Mouse (Mus musculus): Measurements from ENCODE around the gene Hist1h3b.
"Not testable (repeated sequence)": the region's sequence is repeated elsewhere in the genome, so short reads cannot be mapped to it uniquely, and the experiment has no call there.

The Hist1h3b gene

DNA sequence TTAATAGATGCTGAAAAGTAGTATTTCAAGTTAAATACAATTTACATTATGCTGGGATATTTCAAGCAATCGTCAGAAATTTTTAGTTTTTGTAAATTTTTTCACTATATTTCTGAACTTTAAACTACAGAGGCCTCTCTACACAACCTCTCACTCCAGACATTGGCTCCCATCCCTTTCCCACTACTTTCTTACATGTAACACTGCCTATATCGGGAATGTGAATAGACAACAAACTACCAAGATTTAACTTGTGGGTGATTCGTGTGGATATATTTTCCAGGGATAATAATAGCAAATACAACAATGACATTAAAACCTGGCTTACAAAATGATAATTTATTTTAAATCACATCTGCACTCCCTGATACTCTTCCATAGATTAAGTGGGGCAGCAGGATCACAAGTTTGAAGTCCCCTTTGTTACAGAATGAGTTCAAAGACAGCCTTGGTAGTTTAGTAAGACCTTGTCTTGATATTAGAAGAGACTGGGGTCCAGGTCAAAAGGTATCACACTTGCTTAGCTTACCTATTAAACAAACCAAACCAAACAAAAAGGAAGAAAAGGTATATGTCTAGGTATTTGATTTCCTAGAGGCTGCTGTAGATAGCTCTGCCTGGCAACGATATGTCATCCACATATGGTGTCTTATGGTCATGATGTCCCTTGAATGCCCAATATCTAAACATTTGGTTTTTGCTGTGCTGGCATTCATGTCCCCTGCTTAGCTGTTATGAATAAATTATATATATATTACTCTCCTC lies 1.4 kb downstream of the Hist1h3b start:
- DNase-seq (ENCODE audit: low spot score in 2 of 2), result no peak

DNA sequence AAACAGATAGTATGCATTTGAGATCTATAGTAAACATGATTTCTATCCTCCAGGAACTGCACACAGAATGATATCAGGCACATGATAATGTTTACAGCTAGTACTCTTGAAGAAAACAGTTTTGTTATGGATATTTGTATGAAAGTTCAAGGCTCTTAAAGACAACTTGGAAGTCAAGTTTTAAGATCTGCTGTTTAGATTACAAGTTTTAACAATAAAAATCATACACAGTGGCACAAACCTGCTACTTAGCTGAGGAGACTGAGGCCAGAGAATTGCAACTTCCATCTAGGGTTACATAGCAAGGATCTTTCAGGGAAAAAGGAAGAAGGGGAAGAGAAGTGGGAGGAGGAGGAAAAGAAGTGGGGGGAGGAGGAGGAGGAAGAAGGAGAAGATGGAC lies 2.9 kb downstream of the Hist1h3b start:
- DNase-seq (ENCODE audit: low spot score in 2 of 2), result no peak

DNA sequence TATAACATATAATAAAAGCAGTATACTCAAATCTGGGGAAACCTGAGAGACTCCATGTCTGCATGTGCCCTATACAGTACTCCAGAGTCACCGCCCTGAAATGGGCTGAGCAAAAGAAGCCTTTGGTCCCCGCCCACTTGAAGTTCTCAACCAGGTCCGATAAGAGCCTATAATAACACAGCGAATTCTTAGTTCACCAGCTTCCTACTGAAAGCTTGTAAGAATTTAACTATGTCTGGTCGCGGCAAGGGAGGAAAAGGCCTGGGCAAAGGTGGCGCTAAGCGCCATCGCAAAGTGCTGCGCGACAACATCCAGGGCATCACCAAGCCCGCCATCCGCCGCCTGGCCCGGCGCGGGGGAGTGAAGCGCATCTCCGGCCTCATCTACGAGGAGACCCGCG lies 4.7 kb downstream of the Hist1h3b start, which contains the start of gene Hist1h4b:
Gene Hist1h4b (plus strand): TSS at position 224 of the 400 bp plus-strand sequence.
- peak; percentile 83 to 86 for DNase-seq (ENCODE audit: low spot score in 2 of 2)

DNA sequence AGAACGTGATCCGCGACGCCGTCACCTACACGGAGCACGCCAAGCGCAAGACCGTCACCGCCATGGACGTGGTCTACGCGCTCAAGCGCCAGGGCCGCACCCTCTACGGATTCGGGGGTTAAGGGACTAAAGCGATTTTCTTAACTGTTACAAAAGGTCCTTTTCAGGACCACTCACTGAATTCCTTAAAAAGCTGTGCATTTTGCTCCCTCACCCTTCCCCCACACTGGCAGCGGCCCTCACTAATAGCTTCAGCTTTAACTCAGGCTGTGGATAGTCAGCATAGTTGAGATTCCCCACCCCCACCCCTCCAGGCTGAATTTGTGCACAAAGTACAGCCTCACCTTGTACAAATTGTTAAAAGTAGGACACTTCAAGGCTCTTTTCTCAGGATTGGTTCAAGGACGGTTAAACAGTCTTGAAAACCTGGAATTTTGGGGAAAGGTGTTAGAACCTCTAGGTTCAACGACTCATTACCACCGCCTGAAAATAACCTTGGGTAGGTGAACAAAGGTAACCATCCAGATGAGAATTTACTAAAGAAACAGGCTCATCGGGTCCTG lies 5.2 kb downstream of the Hist1h3b start:
- DNase-seq (ENCODE audit: low spot score in 2 of 2), result no peak

DNA sequence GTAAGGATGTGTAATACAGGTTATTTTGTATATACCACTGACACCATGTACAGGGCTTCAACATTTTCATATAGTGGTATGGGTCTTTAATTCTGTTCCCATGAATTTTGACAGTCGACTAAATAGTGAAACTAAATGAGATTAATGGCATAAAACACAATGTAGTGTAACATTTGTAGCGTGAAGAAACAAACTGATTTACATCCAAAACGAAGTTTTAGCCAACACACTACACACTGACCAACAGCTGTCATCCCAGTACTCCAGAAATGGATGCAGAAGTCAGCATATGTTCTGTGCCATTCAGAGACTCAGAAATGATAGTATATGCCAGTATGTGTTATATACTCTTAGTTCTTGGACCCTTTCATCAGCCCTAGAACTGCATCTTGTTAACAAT lies 5.9 kb downstream of the Hist1h3b start:
- no peak for DNase-seq (ENCODE audit: low spot score in 2 of 2)

DNA sequence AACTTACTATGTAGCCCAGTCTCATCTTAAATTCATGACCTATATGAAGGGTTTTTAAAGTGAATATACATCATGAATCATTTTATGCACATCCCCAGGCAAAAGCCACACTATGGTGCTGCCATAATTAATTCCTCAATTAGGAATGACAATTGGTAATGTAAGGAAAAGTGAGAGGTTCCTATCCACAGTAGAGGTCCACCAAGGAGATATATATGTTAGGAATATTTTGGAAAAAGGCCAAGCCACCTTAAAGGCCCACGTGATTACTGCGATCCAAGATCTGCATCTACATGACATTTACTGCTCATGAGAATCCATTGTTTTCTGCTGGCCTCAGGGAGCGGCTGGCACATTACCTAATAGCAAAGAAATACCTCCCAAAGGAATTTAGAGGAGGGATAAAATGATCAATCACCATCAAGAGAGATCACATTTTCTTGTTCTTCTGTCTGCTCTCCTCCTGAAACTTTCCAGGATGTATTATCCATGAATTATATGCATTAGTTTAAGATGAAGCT lies 7.2 kb downstream of the Hist1h3b start:
- DNase-seq (ENCODE audit: low spot score in 2 of 2), result no peak

DNA sequence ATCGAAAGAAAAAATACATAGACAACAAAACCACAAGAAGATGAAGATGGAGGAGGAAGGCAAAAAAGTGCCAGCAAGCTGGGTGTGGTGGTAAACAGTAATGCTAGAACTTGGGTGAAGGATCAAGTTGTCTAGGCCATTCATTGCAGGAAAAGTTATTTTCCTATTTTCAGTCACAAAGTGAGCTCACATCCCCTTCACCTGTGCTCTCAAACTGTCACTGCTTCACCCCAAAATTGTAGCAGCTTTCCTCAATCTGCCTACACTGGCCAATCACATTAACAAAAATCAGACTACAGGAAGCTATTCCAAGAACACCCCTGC lies 7.8 kb downstream of the Hist1h3b start:
- no peak for DNase-seq (ENCODE audit: low spot score in 2 of 2)

DNA sequence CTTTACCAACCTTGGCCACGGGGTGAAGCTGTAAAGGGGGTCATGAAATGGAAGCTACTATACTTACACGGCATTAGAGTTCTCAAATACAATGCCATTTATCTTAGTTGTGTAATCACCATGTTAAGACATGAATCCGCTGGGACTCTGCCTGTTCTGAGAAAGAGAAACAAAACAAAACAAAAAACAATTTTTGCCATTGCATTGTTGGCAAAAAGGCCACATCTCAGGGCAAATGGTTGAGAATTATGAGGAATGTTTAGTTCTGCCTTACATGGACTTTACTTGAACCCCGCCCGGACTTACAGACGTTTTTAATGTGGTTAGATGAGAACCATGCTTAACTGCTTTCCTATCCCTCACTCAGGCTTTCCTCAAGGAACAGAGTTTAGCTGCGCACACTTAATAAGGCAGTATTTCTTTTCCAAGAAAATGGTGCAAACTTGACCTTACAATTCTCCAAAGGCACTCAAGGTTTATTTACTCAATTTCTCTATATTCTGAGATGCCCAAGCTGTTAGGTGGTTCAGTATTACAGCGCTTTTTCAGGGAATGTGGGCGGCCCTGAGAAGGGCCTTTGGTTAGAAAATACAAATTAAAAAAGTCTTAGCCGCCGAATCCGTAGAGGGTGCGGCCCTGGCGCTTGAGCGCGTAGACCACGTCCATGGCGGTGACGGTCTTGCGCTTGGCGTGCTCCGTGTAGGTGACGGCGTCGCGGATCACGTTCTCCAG lies 8.3 kb downstream of the Hist1h3b start:
- DNase-seq (ENCODE audit: low spot score in 2 of 2), result no peak

DNA sequence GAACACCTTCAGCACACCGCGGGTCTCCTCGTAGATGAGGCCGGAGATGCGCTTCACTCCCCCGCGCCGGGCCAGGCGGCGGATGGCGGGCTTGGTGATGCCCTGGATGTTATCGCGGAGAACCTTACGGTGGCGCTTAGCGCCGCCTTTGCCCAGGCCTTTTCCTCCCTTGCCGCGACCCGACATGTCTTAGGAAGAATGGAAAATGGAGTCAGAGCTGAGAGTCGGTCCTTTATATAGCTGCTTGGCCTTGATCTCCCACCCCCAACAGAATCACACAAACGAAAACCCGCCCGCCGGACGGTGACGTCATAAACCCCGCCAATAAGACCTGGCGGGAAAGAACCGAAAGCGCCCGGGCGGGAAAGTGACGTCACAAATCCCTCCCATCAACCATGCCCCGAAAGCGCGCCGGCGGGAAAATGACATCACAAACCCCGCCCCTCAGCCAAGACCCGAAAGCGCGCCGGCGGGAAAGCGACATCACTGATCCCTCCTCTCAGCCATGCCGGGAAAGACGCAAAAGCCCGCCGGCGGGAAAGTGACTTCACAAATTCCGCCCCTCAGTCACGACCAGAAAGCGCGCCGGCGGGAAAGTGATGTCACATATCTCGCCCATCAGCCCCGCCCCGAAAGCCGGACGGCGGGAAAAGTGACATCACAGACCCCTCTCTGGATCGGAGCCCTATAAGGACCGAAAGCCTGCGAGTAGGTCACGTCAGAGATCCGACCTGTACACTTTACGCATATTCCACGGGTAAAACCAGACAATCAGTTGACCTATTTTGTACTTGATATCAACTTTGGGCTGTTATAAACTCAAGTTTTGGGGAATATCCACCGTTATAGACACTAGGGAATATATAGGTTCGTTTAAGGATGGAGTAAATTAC lies 9.2 kb downstream of the Hist1h3b start, which contains the start of gene Hist1h4a:
Gene Hist1h4a (minus strand): TSS at position 259 of the 893 bp plus-strand sequence.
- peak; percentile 97 for DNase-seq (ENCODE audit: low spot score in 2 of 2)

DNA sequence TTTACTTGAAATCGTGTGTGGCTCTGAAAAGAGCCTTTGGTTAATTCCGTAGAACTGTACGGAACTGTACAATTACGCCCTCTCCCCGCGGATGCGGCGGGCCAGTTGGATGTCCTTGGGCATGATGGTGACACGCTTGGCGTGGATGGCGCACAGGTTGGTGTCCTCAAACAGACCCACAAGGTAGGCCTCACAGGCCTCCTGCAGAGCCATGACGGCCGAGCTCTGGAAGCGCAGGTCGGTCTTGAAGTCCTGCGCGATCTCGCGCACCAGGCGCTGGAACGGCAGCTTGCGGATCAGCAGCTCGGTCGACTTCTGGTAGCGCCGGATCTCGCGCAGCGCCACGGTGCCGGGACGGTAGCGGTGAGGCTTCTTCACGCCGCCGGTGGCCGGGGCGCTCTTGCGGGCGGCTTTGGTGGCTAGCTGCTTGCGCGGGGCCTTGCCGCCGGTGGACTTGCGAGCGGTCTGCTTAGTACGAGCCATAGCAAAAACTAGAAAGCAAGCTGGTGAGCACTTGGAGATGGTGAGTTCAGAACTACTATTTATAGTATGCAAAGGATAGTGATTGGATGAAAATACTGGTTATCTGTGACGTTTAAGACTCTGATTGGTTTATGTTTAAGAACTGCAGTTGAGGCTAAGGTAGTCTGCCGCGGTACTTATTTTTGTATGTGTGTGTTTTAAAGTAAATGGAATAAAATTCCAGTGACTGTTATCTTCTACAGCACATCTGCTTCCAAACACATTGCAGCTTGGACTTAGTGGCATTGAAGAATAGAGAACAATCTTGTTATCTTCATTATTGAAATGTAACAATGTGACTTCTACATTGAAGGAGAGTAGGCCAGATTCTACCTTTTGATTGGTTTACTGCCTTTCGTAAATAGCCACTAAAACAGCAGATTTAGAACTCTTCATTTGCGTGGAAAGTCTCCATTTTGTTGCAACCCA lies 10.1 kb downstream of the Hist1h3b start, which contains the start of gene Hist1h3a:
Gene Hist1h3a (minus strand): TSS at position 516 of the 951 bp plus-strand sequence.
- peak; percentile 74 to 87 for DNase-seq (ENCODE audit: low spot score in 2 of 2)

DNA sequence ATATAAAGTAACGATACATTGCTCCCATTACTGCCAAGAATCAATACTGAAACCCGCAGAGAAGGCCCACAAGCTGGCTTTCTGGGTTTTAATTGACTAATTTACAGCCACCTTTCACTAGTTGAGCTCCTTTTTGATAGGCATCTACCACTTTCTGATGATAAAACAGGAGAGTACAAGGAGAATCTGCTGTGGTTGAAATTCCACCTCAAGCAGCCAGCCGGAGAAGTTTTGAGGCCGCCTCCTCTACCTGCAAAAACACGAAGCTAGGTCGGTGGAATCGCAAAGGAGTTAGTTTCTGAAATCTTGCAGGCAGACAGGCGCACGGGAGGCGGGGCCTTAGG lies 11.1 kb downstream of the Hist1h3b start:
- DNase-seq (ENCODE audit: low spot score in 2 of 2), result no peak

DNA sequence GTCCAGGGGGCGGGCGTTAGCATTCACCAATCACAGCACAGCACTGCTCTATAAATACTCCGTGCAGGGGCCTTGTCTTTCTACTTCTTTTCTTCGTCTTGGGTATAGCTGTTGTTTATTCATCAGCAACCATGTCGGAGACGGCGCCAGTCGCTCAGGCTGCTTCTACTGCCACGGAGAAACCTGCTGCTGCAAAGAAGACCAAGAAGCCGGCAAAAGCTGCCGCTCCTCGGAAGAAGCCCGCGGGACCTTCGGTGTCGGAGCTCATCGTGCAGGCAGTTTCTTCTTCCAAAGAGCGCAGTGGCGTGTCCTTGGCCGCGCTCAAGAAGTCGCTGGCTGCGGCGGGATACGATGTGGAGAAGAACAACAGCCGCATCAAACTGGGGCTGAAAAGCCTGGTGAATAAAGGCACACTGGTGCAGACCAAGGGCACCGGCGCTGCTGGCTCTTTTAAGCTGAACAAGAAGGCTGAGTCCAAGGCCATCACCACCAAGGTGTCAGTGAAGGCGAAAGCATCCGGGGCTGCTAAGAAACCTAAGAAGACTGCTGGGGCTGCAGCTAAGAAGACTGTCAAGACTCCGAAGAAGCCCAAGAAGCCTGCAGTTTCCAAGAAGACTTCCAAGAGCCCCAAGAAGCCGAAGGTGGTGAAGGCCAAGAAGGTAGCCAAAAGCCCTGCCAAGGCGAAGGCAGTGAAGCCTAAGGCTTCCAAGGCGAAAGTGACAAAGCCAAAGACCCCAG lies 11.7 kb downstream of the Hist1h3b start, which contains the start of gene Hist1h1a:
Gene Hist1h1a (plus strand): TSS at position 81 of the 738 bp plus-strand sequence.
- DNase-seq (ENCODE audit: low spot score in 2 of 2), result peak; percentile 78 to 80

DNA sequence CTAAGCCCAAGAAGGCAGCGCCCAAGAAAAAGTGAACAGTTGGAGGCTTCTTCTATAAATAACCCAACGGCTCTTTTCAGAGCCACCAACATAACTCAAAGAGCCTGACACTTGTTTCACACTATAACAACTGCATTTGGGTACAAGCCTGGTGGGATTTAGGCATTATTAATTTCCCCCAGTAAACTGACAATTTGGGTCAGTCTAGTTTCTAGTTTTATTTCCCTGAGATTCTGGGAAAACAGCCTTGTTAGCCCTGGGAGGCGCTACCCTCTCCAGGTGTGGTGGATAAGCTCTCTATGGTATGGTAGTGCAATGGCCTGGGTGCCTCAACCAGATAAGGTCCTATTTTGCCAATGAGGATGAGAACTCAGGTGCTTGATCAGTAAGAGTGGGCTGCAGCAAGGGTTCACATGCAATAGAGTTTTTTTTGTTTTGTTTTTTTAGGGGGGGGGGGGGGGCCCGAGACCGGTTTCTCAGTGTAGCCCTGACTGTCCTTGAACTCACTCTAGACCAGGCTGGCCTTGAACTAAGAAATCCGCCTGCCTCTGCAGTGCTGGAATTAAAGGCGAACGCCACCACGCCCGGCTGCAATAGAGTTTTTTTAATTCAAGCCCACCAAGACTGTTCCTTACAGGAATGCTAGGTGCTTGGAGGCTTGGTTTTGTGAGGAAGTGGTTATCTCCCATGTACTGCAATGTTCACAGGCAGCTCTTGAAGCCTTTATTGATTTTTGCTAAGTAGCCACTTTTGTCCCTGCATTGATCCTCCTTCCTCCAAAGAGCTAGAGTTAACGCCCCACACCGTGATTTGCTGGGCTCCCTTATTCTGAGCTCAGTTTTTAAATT lies 12.5 kb downstream of the Hist1h3b start:
- DNase-seq (ENCODE audit: low spot score in 2 of 2), result no peak

DNA sequence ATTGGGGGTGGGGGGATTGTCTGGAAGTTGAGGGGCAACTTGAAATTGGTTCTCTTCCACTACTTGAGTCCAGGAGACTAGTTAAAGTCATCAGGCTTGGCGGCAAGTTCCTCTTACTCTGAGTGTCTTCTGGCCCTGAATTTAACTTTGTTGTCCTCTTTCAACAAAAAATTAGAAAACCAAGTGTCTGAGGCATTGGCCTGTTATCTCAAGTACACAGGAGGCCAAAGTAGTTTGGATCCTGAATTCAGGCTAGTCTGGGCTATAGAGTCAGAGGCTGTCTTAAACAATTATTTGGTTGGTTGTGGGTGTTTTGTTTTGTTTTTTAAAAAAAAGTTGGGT lies 13.1 kb downstream of the Hist1h3b start:
- DNase-seq (ENCODE audit: low spot score in 2 of 2), result no peak

DNA sequence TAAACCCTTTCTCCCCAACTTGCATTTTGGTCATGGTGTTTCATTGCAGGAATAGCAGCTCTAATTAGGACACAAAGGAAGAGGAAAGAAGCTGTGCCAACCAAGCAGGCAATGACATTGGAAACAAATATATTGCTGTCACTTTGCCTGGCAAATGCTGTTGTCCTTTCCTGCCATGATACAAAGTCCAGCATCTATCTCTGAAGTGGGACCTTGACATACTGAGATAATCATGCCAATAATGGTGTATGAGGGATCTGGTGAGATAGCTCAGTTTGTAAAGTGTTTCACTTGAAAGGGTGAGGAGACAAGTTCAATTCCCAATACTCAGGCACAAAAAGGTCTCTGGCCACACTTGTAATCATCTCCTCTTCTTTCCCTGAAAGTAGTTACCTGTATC lies 14.7 kb downstream of the Hist1h3b start:
- no peak for DNase-seq (ENCODE audit: low spot score in 2 of 2)

DNA sequence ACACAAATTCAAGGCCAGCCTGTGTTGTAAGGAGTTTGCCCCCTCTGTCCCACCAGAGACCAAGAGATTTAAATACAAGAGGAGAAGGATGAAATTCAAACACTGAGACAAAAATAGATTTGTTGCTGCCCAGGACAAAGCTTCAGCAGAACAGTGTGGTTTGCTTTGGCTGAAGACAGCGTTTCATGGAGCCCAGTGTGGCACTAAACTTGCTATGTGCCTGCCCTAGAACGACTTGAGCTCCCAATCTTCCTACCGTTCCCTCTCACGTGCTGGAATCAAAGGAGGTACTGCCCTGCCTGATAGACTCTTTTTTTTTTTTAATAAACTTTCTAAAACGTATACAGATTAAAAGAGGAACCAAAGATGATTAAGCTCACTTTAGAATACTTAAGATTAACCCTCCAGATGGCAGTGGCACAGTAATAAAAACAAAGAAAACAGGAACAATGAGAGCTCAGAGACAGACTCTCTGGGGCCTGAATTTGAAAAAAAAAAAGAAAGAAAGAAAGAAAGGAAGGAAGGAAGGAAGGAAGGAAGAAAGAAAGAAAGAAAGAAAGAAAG lies 16.8 kb downstream of the Hist1h3b start:
- no peak for DNase-seq (ENCODE audit: low spot score in 2 of 2)

DNA sequence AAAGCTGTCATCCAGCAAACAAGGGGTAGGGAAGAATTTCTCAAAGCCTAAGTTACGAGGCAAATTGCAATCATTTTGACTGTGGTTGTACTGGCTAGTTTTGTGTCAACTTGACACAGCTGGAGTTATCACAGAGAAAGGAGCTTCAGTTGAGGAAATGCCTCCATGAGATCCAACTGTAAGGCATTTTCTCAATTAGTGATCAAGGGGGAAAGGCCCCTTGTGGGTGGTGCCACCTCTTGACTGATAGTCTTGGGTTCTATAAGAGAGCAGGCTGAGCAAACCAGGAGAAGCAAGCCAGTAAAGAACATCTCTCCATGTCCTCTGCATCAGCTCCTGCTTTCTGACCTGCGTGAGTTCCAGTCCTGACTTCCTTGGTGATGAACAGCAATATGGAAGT lies 17.5 kb downstream of the Hist1h3b start, which contains the start of gene Trim38:
Gene Trim38 (plus strand): TSS at position 301 of the 400 bp plus-strand sequence.
- not testable (repeated sequence) for DNase-seq (ENCODE audit: low spot score in 2 of 2)

DNA sequence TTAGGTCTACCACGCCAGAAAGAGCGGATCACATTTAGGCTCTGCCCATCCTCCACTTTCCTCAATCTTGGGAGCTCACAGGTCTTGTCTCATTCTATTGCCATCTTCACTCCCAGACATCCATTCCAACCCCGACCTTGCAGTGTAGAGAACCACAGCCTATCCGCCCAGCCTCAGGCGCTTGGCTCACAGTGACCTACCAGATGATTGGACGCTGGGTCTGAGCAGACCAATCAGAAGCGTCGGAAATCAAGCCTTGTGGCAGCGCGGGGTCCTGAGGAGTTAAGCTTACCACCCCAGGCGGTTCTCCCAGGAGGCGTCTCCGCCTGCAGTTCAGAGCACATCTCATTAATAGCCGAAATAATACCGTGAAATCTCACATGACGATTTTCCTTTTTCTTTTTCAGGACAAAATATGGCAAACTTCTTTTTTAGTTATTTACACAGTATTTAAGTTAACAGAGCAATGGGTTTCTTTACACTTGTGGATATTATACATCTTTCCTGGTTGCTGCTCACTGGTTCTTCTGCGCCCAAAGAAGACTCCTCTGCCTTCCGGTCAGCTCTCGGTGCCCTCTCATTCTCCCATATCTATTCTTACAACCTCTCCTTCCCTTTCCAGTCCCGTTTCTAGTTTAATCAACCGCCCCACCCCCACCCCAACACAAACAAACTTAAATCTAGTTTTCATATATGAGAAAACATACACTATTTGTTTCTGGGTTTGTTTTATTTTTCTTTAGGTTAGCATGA lies 20.7 kb downstream of the Hist1h3b start:
- peak in 1 of 2 experiments; percentile 17 for DNase-seq (ENCODE audit: low spot score in 2 of 2)

Measured in heart, adult 9 months (tissue).